Mouse (Mus musculus) cerebellum, adult 9-11 months (tissue): ENCODE measurements around the gene Fgfr2.

Experiments used
- DNase-seq: peaks from one replicate; pipeline ENCODE4 v3.0.0; 2022

Gene Fgfr2

DNA sequence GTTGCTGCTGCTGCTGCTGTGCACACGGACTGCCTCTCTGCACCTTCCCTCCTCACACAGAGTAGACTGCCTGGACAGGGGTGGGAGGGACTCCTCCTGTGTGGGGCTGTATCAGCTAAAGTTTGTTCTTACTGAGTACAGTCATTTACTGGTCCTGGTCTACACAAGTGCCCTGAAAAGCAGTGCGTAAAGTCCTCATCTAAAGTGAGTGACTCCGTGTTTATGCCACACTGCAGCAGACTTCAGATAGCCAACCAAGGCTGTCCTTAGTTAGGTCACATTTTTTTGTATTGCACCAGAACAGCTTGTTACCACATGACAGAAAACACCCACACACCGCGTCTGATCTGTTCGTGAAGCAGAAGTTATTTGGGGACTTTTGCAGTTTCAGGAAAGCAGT, 2230.2 kb downstream of the Fgfr2 start:
- DNase-seq: no peak

DNA sequence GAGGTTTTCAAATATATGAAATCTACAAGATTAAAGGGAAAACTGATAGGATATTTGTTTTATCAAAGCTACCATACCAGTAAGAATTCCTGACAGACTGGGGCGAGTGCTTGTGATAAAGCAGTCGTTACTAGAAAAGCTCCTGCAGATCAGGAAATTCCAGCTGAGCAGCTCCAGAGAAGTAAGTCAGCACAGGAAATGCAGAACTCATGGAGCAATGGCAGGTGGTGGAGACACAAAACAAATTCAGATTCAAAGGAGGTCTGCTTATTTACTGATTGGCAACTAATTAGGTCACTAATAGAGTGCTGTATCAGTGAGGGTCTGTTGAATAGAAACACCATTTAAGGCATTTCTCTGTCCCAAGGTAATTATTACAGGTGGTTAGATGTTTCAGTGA, 2232.3 kb downstream of the Fgfr2 start:
- no peak for DNase-seq

DNA sequence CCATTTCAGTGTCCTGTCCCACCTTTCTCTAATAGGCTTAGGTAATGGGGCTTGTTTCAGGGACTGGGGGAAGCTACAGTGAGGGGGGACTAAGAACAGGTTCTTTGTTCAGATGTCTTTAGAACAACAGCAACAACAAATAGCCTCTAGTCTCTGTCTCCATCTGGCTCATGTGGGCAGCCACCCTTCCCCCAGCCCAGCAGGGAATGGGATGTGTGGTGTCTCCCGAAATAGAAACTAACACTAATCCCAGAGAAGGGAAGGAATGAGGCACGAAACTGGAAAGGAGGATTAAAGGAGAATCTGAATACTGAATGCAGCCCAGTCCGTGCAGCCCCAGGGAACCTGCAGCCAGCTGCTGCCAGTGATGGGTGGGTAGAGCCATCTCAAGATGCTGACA, 2235.2 kb downstream of the Fgfr2 start:
- peak; percentile 65 for DNase-seq

DNA sequence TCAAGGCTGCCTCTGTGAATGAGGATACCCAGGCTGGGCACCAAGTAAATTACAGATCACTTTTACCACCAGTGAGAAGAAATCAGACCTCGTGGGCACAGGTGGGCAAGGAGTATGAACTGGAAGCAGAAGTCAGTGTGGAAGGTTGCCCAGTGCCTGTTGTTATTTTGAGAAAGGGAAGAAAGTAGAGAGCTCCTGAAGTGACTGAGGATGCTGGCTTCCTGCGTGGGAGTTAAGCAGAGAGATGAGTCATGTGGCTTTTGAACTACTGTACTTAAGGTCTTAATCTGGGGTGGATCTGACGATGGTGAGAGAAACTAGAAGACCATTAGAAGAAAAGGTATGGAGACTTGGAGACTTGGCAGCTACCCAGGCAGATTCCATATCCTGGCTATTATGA, 2236.9 kb downstream of the Fgfr2 start:
- peak; percentile 33 for DNase-seq

DNA sequence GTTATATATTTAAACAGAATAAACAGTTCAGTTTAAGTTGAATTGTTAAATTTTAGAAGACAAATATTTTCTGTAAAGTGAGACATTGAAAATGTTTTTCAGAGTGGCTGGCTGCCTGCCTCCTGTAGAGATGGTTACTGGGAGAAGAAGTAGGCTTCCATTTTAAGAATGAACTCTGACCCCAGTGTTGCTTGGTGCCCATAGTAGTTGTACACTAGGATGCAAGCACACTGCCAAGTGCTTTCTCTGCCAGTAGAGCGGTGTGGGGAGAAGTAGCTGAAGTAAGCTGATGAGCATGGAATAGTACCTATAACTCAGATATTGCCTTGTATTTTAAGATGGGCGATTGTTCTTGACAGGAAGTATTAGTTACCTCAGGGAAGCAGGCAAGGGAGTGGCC, 2239.0 kb downstream of the Fgfr2 start:
- no peak for DNase-seq

DNA sequence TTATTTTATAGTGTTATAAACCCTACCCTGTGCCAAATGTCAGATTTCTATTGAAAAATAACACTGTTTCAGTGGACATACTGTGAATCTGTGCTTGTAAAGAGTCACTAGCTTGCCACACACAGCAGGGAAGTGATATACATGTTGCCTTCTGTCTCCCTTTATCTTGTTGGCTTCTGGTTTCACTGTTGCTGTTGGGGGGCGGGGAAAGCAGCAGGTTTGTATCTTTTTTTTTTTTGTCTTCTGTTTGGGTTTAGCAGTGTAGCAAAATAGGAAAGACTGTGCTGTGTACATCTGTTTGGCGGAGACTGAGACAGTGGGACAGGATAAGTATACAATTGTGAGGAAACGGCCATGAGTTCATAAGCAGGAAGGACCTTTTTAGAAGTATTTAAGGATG, 2255.9 kb downstream of the Fgfr2 start:
- DNase-seq: no peak

DNA sequence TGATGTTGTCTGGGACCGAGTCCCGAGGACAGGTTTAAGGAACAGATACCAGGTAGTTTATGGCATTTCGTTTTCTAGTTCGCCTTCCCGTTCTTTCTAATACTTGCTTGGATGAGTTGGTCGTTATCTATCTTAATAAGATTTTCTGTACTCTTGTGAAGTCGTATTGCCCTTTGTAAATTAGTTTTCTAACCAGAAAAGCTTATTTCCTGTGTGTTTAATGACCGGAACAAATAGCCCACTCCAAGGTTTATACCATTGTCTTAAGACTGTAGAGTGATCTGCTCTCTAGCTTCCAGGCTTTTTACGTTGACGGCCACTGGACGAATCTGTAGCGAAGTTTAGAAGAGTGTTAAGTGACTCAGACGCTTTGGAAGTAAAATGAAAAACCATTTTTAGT, 2256.5 kb downstream of the Fgfr2 start:
- no peak for DNase-seq

DNA sequence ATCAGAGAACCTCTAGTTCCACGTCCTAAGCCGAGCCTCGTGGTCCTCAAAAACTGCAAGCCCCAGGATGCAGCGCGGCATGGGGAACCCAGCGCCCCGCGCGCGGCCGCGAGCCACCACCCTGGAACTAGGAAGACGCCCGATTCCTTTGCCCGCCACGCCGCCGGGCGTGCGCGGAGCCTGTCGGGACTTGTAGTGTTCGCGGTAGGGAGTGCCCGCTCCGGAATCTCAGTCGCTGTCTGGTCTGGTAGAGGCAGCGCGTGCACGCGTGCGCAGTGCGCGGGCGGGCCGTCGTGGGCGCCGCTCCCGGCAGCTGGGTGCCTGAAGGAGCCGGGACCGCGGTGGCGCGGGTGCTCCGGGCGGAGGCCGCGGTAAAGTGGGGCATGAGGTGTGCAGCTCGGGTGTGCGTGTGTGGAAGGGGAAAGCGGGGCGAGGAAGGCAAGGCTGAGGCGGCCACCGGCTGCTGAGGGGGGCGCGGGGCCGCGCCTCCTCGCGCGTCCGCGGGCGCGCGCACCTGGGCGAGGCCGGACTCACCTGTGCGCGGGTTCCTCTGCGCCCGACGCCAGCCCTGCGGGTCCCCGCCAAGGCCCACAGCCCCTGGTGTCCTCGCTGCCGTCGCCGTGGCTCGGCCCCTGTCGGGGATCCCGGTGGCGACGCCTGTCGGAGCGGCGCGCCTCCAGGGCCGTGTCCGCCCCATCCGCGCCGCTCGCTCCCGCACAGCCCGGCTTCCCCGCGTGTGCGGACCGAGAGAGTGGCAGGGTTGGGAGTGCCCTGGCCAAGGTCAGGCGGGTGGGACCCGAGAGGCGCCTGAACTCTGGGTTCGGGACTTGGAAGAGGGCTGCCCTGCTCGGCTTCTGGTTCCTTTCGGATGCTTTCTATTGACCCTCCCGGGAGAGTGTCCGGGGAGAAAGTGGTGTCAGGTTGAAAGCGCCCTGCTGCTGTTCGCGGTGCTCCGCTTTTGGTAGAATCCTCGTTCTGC, 2257.2 kb downstream of the Fgfr2 start, which contains the start of gene Plekha1:
TSS of gene Plekha1 (plus strand) at position 144 of the 979 bp plus-strand sequence.
- peak; percentile 99 for DNase-seq

DNA sequence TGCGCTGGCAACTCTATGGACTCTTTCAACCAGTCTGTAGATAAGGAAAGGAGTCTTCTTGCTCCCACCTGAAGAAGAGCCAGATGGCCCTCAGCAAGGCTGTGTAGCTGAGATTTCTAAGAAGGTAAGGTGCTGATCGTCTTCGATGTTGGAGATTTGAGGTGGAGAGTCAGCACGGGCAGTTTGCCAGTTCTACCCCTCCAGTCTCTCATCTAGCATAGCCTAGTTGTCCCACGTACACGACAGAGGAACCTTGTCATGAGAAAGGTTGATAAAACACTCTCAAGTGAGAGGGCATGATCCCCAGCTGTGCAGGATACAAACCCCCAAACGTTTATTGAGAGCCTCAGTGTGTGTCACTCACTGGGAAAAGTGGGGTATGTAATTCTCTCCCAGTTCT, 2258.4 kb downstream of the Fgfr2 start:
- peak; percentile 71 for DNase-seq

DNA sequence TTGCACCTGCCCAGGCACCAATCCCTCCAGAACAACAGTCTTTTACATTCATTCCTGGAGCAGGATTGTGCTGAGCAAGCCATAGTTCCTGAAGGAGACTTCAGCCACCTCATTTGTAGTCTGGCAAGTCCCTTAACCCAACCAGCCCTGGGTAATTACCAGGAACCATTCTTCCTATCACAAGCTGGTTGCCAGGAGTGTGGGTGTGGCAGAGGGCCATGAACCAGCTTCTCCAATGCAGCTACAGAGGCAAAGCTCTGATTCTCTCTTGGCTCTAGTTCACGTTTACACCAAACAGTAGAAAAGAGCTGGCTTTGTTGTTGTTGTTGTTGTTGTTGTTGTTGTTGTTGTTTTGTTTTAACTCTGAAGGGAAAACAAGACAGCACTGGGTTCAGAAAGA, 2260.6 kb downstream of the Fgfr2 start:
- no peak for DNase-seq

DNA sequence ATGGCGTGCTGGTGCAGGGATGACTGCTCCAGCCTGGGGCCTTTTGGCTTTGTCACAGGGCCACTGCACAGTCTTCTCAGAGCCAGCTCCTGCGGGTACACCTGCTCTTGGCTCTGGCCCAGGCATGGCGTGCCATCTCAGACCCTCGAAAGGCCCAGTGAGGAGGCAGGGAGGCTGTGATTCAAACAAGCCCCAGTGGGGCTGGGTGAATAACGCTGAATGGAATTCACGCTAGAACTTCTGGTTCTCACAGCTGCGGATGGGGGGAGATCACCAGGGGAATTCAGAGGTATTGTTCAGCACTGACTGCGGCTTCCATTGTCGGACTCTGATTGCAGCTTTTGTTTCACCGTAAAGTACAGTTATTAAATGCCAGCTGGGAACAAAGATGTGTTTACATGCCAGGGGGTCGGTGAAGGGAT, 2262.4 kb downstream of the Fgfr2 start:
- no peak for DNase-seq

DNA sequence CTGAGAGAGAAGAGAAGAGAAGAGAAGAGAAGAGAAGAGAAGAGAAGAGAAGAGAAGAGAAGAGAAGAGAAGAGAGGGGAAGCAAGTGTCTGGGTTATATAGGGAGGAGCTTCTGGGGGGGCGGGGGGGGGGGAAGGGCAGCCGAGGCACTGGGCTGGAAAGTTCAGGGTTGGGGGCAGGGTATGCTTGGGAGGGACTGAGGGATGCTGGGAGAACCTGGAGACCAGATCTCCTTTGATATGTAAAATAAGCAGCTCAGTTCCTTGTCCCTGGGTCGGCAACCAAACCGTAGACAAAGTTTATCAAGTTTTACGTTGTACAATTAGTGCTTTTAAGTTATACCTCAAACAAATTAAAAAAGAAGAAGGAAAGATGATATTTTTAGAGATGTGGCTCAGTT, 2263.2 kb downstream of the Fgfr2 start:
- DNase-seq: no peak

DNA sequence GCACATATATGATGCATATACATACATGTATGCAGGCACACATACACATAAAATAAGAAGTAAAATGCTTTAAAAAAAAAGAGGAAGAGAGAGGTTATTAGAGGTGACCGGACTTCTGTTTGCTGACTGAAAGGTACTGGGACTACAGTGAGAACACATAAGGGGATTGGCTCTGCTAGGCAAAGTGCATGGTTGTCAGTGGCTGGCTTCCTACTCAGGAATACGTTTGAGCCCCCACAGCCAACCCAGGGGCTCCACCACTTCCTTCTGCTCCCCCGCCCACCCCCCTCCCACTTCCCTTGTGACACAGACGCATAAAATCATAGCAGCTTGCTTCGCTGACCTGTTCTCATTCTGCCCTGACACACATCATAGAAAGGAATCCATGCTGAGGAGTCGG, 2265.2 kb downstream of the Fgfr2 start:
- no peak for DNase-seq

DNA sequence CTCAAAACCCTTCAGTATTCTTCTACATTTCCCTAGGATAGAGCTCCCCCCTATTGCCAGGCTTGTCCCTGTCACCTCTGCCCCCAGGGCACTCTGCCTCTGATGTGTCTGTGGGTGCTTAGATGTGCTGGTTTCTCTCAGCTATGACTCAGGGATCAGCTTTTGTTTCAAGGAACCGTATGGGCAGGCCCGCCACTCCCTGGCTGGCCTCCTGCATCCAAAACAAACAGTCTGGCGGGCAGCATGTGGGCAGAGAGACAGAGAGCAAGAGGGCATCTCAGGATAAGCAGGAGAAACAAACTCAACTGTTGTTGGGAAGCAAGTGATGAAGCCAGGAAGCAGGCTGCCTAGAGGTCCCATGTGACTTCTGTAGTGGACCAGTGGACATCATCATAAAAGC, 2267.5 kb downstream of the Fgfr2 start:
- peak; percentile 81 for DNase-seq

DNA sequence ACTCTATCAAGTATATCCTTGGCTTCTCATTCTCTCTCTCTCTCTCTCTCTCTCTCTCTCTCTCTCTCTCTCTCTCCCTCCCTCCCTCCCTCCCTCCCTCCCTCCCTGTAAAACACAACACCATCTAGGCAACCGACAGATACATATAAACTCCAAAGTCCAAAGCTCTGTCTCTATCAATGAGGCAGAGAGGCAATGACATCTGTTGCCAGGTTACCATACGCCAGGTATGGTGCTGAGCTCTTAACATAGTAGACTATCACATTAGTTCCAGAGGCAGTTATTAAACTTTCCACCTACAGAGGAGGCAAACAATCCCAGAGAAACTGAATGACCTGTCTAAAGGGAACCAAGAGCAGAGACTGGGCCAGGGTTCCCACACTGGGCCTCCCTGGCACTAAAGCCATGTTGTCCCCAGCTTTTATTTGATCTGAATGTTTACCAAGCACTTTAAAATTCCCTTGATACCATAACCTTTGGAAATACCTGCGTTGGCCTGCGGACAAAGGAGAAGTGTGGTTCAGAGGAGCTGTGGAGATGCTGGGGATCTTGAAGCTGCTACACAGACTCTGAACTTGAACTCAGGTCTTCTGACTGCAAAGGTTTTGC, 2268.4 kb downstream of the Fgfr2 start:
- DNase-seq: no peak

DNA sequence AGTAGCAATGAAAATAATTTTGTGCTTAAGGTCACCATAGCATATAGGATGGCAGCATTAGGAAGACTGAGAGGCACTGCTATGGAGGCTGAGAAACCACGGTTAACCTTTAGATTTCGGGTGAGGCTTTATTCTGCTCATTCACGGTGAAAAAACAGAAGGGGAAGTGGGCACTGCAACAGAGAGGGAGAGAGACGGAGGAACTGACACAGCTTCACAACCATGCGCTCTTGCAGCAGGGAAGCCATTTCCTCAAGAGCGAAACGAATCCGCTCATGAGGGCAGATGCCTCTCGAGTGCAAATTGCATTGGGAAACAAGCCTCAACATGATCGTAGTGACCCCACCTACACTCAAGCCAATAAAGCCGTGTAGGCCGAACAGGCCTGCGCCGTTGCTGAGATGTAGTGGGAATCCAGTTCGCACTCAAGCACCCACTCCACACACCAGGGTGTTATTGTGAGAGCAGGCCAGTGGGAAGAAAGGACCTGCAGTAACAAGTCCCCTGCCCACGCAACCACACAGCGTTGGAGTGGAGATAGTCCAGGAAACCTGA, 2275.9 kb downstream of the Fgfr2 start:
- DNase-seq: no peak

DNA sequence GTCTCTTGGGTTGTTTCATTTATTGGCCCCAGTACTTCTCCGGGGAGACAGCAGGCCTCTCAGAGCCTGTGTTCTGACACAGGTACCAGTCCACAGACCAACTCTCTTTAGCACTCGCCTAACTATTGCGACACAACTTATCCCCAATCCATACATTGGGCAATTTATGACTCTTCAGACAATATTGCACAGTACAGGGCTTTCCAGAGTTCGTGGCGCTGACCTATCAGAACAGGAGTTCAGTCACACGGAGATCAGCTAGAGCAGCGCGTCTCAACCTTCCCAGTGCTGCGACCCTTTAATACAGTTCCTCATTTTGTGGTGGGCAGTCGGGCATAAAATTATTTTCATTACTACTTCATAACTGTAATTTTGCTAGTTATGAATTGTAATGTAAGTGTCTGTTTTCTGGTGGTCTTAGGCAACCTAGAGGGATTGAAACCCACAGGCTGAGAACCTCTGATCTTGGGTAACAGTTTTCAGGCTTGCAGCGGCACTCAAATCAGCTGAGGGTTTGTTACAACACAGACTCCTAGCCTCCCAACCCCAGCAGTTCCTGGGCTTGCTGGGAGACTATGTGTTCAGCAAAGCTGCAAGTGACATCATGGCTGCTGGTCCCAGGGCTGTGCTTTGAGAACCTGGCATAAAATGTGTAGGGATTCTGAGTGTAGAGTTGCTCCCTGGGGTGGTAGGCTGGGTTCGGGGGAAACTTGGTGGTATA, 2283.6 kb downstream of the Fgfr2 start:
- no peak for DNase-seq

DNA sequence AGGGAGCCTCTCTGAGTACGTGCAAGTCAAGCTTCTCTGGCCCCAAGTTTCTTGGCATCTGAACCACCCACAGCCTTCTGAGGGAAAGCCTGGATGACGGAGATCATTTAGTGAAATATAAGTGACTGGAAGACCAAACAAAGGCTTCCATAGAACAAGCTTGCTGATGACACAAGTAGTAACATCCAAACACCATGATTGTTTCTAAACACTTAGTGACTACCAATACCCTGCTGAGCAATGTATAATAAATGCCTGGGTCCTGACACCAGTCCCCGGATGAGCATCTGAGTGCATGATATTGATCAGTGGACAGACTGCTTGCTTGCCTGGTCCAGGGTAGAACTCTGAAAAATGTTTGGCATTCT, 2284.5 kb downstream of the Fgfr2 start:
- DNase-seq: no peak

DNA sequence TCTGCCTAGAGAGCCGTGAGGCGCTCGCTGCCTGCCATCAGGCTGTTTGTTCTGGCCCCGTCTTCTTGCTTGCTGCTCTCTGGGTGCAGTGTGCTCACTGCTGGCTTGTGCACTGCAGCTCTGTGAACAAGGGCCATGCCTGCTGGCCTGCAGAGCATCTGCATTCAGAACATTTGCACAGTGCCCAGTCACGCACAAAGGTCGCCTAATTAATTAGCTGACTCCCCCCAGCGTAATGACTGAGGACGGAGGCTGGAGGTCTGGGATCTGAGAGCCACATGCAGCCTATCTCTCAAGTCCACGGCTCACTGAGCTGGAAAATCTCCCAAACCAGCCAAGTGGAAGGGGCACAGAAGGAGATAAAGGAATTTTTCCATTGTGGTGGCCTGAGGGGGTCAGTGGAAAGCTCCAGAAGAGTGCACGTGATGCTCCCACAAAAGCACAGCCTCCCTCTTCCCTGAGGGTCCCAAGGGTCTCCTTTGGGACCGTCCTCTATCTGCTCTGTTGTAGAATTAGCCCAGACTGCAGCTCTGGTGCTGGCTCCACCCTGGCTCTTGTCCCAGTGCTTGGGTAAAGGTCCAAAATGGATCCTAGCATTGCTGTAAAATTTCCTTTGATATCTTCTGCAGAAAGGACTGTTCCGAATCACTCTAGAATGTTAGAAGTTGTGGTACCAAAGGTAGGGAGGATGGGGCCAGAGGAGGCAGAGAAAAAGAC, 2285.1 kb downstream of the Fgfr2 start:
- DNase-seq: peak; percentile 91

DNA sequence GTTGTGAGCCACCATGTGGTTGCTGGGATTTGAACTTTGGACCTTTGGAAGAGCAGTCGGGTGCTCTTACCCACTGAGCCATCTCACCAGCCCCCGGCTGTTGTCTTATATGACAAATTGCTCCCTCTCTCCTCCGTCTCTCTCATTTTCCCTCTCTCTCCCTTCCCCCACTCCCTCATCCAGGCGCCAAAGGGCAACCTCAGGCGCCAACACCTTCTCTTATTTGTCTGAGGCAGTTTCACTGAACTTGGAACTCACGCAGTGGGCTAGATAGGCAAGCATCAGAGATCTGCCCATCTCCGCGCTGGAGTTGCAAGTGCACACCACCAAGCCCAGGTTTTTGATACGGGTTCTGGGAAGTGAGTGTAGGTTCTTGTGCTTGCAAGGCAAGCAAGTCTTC, 2287.1 kb downstream of the Fgfr2 start:
- peak; percentile 42 for DNase-seq

DNA sequence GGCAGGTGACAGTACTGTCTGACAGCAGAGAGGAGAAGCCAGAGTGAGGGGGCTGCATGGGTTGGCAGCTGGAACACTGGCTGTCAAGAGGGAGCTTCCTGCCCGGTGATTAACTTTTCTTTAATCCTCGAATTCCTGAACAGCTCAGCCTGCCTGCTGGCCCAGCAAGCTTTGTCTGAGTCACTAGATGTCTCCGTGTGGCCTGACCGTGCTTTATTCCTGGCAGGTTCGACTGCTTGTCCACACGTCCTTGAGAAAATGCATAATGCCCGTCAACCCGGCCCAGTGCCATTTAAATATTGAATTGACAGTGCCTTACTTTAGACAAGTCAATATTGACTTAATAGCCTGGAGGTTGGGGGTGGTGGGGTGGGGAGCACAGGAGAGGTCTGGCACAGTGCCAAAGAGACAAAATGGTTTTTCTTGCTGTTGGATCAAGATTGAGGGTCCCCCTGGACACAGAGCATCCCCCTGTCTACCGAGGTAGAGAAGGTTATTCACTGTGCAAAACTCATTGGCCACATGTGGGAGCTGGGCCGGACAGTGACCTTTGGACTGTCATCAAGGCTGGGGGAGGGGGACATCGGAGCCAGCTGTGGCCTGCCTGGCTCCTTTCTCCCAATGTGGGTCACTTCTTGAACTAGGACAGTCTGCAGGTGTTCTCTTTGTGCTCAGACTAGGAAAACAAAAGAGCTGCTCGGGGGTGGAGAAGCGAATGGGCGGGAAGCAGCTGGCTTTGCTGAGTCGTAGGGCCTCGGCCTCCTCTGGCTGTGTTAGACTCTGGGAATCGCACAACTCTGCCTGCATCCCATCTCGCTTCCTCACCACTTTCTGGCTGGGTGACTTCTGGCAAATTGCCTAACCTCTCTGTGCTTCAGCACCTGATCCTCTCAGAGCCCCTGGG, 2287.9 kb downstream of the Fgfr2 start:
- DNase-seq: peak; percentile 51

DNA sequence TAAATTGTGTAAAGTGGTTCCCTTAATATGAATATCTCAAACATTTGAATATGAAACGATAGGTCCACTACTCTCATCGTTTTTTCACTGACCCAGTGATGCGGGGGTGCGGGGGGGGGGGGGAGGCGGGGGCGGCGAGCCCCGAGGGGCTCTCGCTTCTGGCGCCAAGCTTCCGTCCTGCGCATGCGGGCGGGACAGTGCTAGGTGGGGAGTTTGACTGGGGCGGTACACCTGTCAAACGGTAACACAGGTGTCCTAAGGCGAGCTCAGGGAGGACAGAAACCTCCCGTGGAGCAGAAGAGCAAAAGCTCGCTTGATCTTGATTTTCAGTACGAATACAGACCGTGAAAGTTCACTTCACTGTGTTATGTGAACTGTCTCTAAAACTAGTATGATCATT, 2288.9 kb downstream of the Fgfr2 start:
- no peak for DNase-seq
